Mouse (Mus musculus) lung, postnatal 0 days (tissue): ENCODE measurements around the gene Ncoa3. TPM values are rescaled to one million over a fixed set of nuclear protein-coding genes. Genes with fewer than 3 reads are reported as not detected.
A peak's percentile ranks its signal among the peaks of the same experiment; 100 is the strongest.

ENCODE experiments used
- ATAC-seq: fragments of 200-750 bp; cut with Nextera tagmentation; 2 replicates; pipeline ENCODE4 v1.8.0; 2017; ENCODE audit warnings: moderate library complexity
- DNase-seq: peaks from one replicate; pipeline ENCODE4 v3.0.0-alpha.2; 2016; ENCODE audit warnings: low spot score
- H3K27ac ChIP-seq: fragments of 300-500 bp; sonication (generic); 2 replicates; pipeline ENCODE4 v1.5.1; 2014; ENCODE audit warnings: antibody characterized with exemption, mild to moderate bottlenecking, low read length, mixed read lengths
- H3K27me3 ChIP-seq: fragments of 300-500 bp; sonication (generic); replicated peaks from 2 replicates; pipeline ENCODE4 v1.6.1; 2014; ENCODE audit warnings: low read length, mixed read lengths; ENCODE audit not compliant: insufficient read depth
- H3K36me3 ChIP-seq: fragments of 300-500 bp; sonication (generic); 2 replicates; pipeline ENCODE4 v1.6.1; 2014; ENCODE audit warnings: low read length, mixed read lengths; ENCODE audit not compliant: insufficient read depth
- H3K4me1 ChIP-seq: fragments of 300-500 bp; sonication (generic); 2 replicates; pipeline ENCODE4 v1.6.1; 2014; ENCODE audit warnings: antibody characterized with exemption, low read depth, low read length, mixed read lengths; ENCODE audit not compliant: insufficient read depth
- H3K4me2 ChIP-seq: fragments of 300-500 bp; sonication (generic); replicated peaks from 2 replicates; pipeline ENCODE4 v1.6.1; 2014; ENCODE audit warnings: low read depth, mild to moderate bottlenecking, low read length, moderate library complexity, mixed read lengths
- H3K4me3 ChIP-seq: fragments of 300-500 bp; sonication (generic); 2 replicates; pipeline ENCODE4 v1.5.1; 2014; ENCODE audit warnings: low read depth, low read length
- H3K9ac ChIP-seq: fragments of 300-500 bp; sonication (generic); replicated peaks from 2 replicates; pipeline ENCODE4 v1.6.1; 2014; ENCODE audit warnings: low read depth, mild to moderate bottlenecking
- H3K9me3 ChIP-seq: fragments of 300-500 bp; sonication (generic); 2 replicates; pipeline ENCODE4 v1.6.1; 2016; ENCODE audit warnings: low read length, mixed read lengths
- CTCF ChIP-seq: IDR thresholded peaks from 2 replicates; pipeline ENCODE4 v1.5.1; 2016; ENCODE audit warnings: antibody characterized with exemption, mild to moderate bottlenecking
- EP300 ChIP-seq: IDR thresholded peaks from 2 replicates; pipeline ENCODE4 v1.6.1; 2016; ENCODE audit warnings: antibody characterized with exemption, mild to moderate bottlenecking, control low read depth
- WGBS: fragments of 180-500 bp; shearing (Covaris S2); extraction: QIAGEN DNeasy Blood & Tissue Kit; methylation state at CpG from one replicate; pipeline ENCODE4 v1.1.7; 2014; 5-methylcytosine and 5-hydroxymethylcytosine counted together
- polyA plus RNA-seq: library from polyadenylated mRNA; unstranded; fragments of >200 nt; fragmentation: Nextera tagmentation; extraction: Ambion mirVana; gene quantifications from 2 replicates; pipeline ENCODE4 v1.2.1, GENCODE M21; 2015

The Ncoa3 gene
- polyA plus RNA-seq, 1 experiment from 2014 or later, result 8.5 TPM

DNA sequence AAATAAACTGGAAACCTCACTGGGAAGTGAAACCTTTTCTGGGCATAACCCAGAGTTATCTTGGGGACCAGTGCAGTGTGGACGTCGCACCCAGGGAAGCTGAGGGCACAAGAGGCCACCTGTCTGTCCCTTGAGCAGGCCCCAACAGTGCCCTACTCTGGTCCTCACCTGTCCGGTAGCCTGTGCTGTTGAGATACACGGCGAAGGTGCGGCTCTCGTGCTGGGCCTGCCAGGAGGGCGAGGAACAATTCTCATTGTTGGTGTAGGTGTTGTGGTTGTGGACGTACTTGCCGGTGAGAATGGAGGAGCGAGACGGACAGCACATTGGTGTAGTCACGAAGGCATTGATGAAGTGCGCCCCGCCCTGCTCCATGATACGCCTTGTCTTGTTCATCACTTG, 124.3 kb downstream of the Ncoa3 start:
- Histone ChIP-seq H3K4me1 (no peaks in the 10 kb centered on the region), H3K27me3 (no peaks in the 10 kb centered on the region), H3K9ac (no peak overlapping the region), H3K9me3 (no peaks in the 10 kb centered on the region), H3K27ac (no peak overlapping the region), H3K4me3 (no peak overlapping the region), H3K36me3 (no peaks in the 10 kb centered on the region), H3K4me2 (no peak overlapping the region)
- DNase-seq (no peak), ATAC-seq (no peak)
- TF ChIP-seq CTCF (no peak), EP300 (no peak)
- WGBS, result 95% methylated on average over 16 of the region's 16 CpGs

DNA sequence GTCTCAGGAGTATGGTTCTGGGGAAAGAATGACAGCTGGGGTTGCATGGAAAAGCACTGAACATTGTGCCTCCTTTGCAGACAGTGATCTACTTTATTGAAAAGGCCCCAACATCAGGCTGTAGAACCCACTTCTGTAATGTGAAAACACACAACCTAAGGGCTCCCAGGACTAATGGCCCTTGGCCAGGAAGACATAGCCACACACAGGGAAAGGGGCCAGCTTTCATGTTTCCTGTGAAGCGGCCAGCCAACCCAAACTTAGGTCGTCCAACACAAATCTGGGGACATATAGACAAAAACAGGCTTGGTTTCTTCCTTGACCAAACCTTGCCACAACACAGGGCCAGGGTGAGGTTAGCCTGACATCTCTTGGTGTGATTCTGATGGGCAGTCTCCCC, 127.6 kb downstream of the Ncoa3 start:
- no peaks in the 10 kb centered on the region for H3K36me3 ChIP-seq
- DNase-seq, result no peak
- H3K9me3 ChIP-seq, result no peaks in the 10 kb centered on the region
- TF ChIP-seq CTCF (no peak), EP300 (no peak)
- H3K4me2 ChIP-seq, result no peak overlapping the region
- no peak overlapping the region for H3K9ac ChIP-seq
- WGBS, result 62% methylated on average over 2 of the region's 2 CpGs
- H3K27me3 ChIP-seq, result no peaks in the 10 kb centered on the region
- no peak for ATAC-seq
- no peak overlapping the region for H3K4me3 ChIP-seq
- H3K27ac ChIP-seq, result no peak overlapping the region
- no peaks in the 10 kb centered on the region for H3K4me1 ChIP-seq

DNA sequence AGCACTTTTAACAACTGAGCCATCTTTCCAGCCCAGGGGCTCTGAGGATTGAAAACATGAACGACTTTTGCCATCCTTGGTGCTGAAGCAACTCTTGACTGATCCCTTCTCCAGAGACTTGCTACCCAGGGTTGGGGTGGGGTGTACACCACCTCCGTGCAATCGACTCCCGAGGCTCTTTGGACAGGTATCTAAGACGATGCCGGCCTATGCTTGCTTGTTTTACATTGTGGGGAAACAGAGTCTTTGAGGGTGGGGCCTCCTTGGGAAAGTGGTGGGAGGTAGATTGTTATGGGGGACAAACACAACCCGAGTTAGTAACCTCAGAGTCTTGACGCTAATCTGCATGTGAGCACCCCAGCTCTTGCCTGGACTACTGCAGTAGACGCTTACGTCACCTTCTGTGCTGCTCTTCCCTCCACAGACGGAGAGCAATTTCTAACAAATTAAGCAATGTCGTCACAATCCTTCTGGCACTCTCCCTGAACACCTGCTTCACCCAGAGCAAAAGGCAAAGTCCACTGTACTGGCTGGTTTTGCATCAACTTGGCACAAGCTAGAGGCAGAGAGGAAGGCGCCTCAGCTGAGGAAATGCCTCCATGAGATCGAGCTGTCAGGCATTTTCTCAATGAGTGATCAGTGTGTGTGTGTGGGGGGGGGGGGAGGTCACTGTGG, 129.4 kb downstream of the Ncoa3 start:
- H3K4me2 ChIP-seq, result no peak overlapping the region
- H3K27me3 ChIP-seq, result no peaks in the 10 kb centered on the region
- TF ChIP-seq EP300, result no peak
- no peak for TF ChIP-seq CTCF
- ATAC-seq (peak; percentile 27; the same call in 1 of the 2 replicates), DNase-seq (no peak)
- no peaks in the 10 kb centered on the region for H3K9me3 ChIP-seq
- WGBS, result 64% methylated on average over 14 of the region's 14 CpGs
- H3K27ac ChIP-seq, result no peak overlapping the region
- H3K36me3 ChIP-seq, result no peaks in the 10 kb centered on the region
- no peaks in the 10 kb centered on the region; the same call in 1 of the 2 replicates for H3K4me1 ChIP-seq
- no peak overlapping the region for H3K4me3 ChIP-seq
- no peak overlapping the region for H3K9ac ChIP-seq

DNA sequence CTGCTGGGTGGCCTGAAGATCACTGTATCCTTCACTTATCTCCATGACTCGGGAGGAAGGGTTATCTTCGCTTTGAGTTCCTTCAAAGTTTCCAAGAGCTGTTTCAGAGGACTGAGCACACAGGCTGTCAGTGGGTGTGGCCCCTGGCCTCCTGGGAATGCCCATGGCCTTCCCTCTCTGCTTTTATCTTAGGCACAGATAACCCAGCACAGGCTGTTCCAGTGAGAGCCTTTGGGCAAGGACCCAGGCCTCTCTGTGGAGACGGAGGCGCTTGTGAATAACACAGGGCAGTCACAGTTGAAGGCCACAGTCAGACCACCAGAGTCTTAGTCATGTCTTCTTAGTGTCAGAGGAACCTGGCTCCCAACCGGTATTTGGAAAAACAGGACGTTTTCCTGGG, 130.3 kb downstream of the Ncoa3 start:
- ATAC-seq, result peak; percentile 25; the same call in 1 of the 2 replicates
- 56% methylated on average over 6 of the region's 6 CpGs for WGBS
- DNase-seq, result no peak

More for the DNA sequence above, 130.3 kb downstream of the Ncoa3 start:
- H3K4me2 ChIP-seq, result no peak overlapping the region
- H3K27me3 ChIP-seq, result no peaks in the 10 kb centered on the region
- no peaks in the 10 kb centered on the region for H3K9me3 ChIP-seq
- TF ChIP-seq CTCF, result no peak
- no peak for TF ChIP-seq EP300
- no peak overlapping the region for H3K4me3 ChIP-seq
- no peak overlapping the region for H3K27ac ChIP-seq
- H3K36me3 ChIP-seq, result no peaks in the 10 kb centered on the region
- no peaks in the 10 kb centered on the region; the same call in 1 of the 2 replicates for H3K4me1 ChIP-seq
- H3K9ac ChIP-seq, result no peak overlapping the region

Other genes starting within 250 kb of the Ncoa3 start
- 30.7 and 32.1 TPM in 2 replicates for gene Zmynd8, start 93.6 kb upstream of the Ncoa3 start, polyA plus RNA-seq
- 10.8 and 13.6 TPM in 2 replicates for gene Sulf2, start 163.0 kb downstream of the Ncoa3 start, polyA plus RNA-seq